Mouse (Mus musculus): ENCODE results near the gene Ppp4r2. TPM values are rescaled to one million over a fixed set of nuclear protein-coding genes. Genes with fewer than 3 reads are reported as not detected.

Gene Ppp4r2
- polyA plus RNA-seq, 2 experiments: 10.6 to 13.6 TPM

DNA sequence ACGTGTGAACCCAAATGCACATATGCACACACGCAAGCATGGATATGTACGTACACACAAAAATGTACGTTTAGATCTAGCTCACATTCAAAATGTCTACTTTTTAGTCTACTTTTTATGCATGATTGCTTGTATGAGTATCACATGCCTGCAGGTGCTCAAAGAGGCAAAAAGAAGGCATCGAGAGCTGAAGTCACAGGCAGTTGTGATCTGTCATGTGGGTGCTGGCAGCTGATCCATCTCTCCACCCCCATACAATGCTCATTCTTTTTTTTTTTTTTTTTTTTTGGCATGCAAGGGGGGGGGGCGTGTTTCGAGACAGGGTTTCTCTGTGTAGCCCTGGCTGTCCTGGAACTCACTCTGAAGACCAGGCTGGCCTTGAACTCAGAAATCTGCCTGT lies 4.9 kb upstream of the Ppp4r2 start:
- Histone ChIP-seq H3K36me3 (replicated peaks; ENCODE audit: control insufficient read depth, insufficient read depth, low read depth) (no peaks in the 10 kb centered on the region), H3K4me3 (ENCODE audit: insufficient read depth in 1 of 2, low read depth in 2 of 2, low read length in 2 of 2) (no peak overlapping the region), H3K27ac (no peak overlapping the region), H3K4me2 (ENCODE audit: low read depth) (no peak overlapping the region), H3K4me1 (replicated peaks; ENCODE audit: control insufficient read depth in 2 of 2, insufficient read depth in 2 of 2, low read length in 1 of 2) (peaks cover 4% of the 10 kb centered on the region in 2 experiments), H3K27me3 (ENCODE audit: control insufficient read depth, insufficient read depth, low read length) (no peaks in the 10 kb centered on the region), H3K9me3 (ENCODE audit: control insufficient read depth, low read length) (no peaks in the 10 kb centered on the region), H3K9ac (replicated peaks) (no peak overlapping the region)
- WGBS (ENCODE audit: insufficient replicate concordance): 72% methylated on average over 7 of the region's 7 CpGs
- no peak for ATAC-seq (ENCODE audit: insufficient read depth)
- DNase-seq (ENCODE audit: low read depth in 3 of 3, low spot score in 3 of 3): no peak
- no peak for TF ChIP-seq EP300 (IDR thresholded peaks at IDR 0.05; ENCODE audit: low read depth)
- no peak for TF ChIP-seq CTCF (IDR thresholded peaks at IDR 0.05; ENCODE audit: low read depth)

GRCm38 (mm10) chr6:100829770-100830169 lies 3.7 kb upstream of the Ppp4r2 start:
- TF ChIP-seq CTCF (IDR thresholded peaks at IDR 0.05; ENCODE audit: low read depth): no peak
- no peaks in the 10 kb centered on the region for H3K36me3 ChIP-seq (replicated peaks; ENCODE audit: control insufficient read depth, insufficient read depth, low read depth)
- H3K4me2 ChIP-seq (ENCODE audit: low read depth): no peak overlapping the region
- H3K9me3 ChIP-seq (ENCODE audit: control insufficient read depth, low read length): no peaks in the 10 kb centered on the region
- DNase-seq (ENCODE audit: low read depth in 3 of 3, low spot score in 3 of 3): no peak
- WGBS (ENCODE audit: insufficient replicate concordance): 79% methylated on average over 5 of the region's 5 CpGs
- no peaks in the 10 kb centered on the region for H3K27me3 ChIP-seq (ENCODE audit: control insufficient read depth, insufficient read depth, low read length)
- H3K27ac ChIP-seq: no peak overlapping the region
- H3K4me1 ChIP-seq (replicated peaks; ENCODE audit: control insufficient read depth in 2 of 2, insufficient read depth in 2 of 2, low read length in 1 of 2): peaks cover 4 to 5% of the 10 kb centered on the region in 2 experiments
- H3K4me3 ChIP-seq (ENCODE audit: insufficient read depth in 1 of 2, low read depth in 2 of 2, low read length in 2 of 2): no peak overlapping the region
- ATAC-seq (ENCODE audit: insufficient read depth): no peak
- no peak overlapping the region for H3K9ac ChIP-seq (replicated peaks)

- Histone ChIP-seq H3K4me1 (replicated peaks; ENCODE audit: control insufficient read depth in 2 of 2, insufficient read depth in 2 of 2, low read length in 1 of 2) (peaks cover 4 to 8% of the 10 kb centered on the region in 2 experiments), H3K27me3 (ENCODE audit: control insufficient read depth, insufficient read depth, low read length) (no peaks in the 10 kb centered on the region), H3K36me3 (replicated peaks; ENCODE audit: control insufficient read depth, insufficient read depth, low read depth) (peaks cover 7% of the 10 kb centered on the region), H3K4me3 (ENCODE audit: insufficient read depth in 1 of 2, low read depth in 2 of 2, low read length in 2 of 2) (no peak overlapping the region), H3K9me3 (ENCODE audit: control insufficient read depth, low read length) (no peaks in the 10 kb centered on the region), H3K4me2 (ENCODE audit: low read depth) (no peak overlapping the region), H3K27ac (no peak overlapping the region), H3K9ac (replicated peaks) (no peak overlapping the region)
- DNase-seq (ENCODE audit: low read depth in 3 of 3, low spot score in 3 of 3): no peak
- no peak for ATAC-seq (ENCODE audit: insufficient read depth)
- 44% methylated on average over 3 of the region's 3 CpGs for WGBS (ENCODE audit: insufficient replicate concordance)
- TF ChIP-seq EP300 (IDR thresholded peaks at IDR 0.05; ENCODE audit: low read depth) (no peak), CTCF (IDR thresholded peaks at IDR 0.05; ENCODE audit: low read depth) (no peak)
These were observed 2.2 kb upstream of the Ppp4r2 start for GRCm38 (mm10) chr6:100831188-100831587.

- Histone ChIP-seq H3K36me3 (replicated peaks; ENCODE audit: control insufficient read depth, insufficient read depth, low read depth) (peaks cover 13% of the 10 kb centered on the region), H3K9ac (replicated peaks) (no peak overlapping the region), H3K4me2 (ENCODE audit: low read depth) (no peak overlapping the region), H3K4me1 (replicated peaks; ENCODE audit: control insufficient read depth in 2 of 2, insufficient read depth in 2 of 2, low read length in 1 of 2) (peaks cover 4 to 8% of the 10 kb centered on the region in 2 experiments), H3K27ac (no peak overlapping the region), H3K9me3 (ENCODE audit: control insufficient read depth, low read length) (no peaks in the 10 kb centered on the region), H3K4me3 (ENCODE audit: insufficient read depth in 1 of 2, low read depth in 2 of 2, low read length in 2 of 2) (no peak overlapping the region), H3K27me3 (ENCODE audit: control insufficient read depth, insufficient read depth, low read length) (no peaks in the 10 kb centered on the region)
- 81% methylated on average over 6 of the region's 6 CpGs for WGBS (ENCODE audit: insufficient replicate concordance)
- ATAC-seq (ENCODE audit: insufficient read depth) (no peak), DNase-seq (ENCODE audit: low read depth in 3 of 3, low spot score in 3 of 3) (no peak)
- TF ChIP-seq EP300 (IDR thresholded peaks at IDR 0.05; ENCODE audit: low read depth) (no peak), CTCF (IDR thresholded peaks at IDR 0.05; ENCODE audit: low read depth) (no peak)
These were observed 1.7 kb upstream of the Ppp4r2 start for GRCm38 (mm10) chr6:100831751-100832150.

DNA sequence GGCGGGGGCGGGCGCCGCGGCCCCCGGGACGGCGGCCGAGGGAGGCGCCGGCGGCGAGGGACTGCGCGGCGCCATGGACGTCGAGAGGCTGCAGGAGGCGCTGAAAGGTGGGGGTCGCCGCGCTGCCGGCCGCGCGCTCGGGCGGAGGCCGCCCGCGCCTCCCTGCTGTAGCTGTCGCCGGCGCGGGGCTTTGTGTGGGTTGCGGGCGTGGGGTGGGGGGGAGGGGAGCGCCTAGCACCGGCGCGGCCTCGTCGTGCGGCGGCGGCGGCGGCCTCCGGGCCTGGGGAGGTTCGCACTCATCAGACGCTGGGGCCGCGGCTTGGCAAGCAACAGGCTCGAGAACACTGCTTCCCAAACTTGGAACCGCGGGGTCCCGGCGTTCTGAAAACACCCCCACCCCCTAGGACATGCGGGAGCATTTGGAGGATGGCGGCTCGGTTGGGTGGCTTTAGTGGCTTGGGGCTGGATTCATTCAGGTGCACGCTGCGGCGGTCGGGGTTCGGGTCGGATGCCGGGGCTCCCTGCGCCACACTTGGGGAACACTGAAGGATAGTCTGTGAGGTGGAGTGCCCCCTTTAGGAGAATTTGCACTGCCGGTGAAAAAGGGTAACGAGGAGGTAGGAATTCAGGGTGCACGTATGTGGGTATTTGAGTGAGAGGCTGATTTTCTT lies 524 bp downstream of the Ppp4r2 start:
- no peaks in the 10 kb centered on the region for H3K27me3 ChIP-seq (ENCODE audit: control insufficient read depth, insufficient read depth, low read length)
- TF ChIP-seq CTCF (IDR thresholded peaks at IDR 0.05; ENCODE audit: low read depth) (peak; percentile 55), EP300 (IDR thresholded peaks at IDR 0.05; ENCODE audit: low read depth) (no peak)
- peak; percentile 82 for ATAC-seq (ENCODE audit: insufficient read depth)
- peaks cover 4 to 8% of the 10 kb centered on the region in 2 experiments for H3K4me1 ChIP-seq (replicated peaks; ENCODE audit: control insufficient read depth in 2 of 2, insufficient read depth in 2 of 2, low read length in 1 of 2)
- DNase-seq (ENCODE audit: low read depth in 3 of 3, low spot score in 3 of 3): peak; percentile 20 to 41 (median 27)
- H3K4me3 ChIP-seq (ENCODE audit: insufficient read depth in 1 of 2, low read depth in 2 of 2, low read length in 2 of 2): peak overlapping the region; percentile 71 to 82
- H3K9ac ChIP-seq (replicated peaks): peak overlapping the region; percentile 69
- peaks cover 34% of the 10 kb centered on the region for H3K36me3 ChIP-seq (replicated peaks; ENCODE audit: control insufficient read depth, insufficient read depth, low read depth)
- WGBS (ENCODE audit: insufficient replicate concordance): under 1% methylated on average over 40 of the region's 72 CpGs
- H3K27ac ChIP-seq: no peak overlapping the region
- H3K4me2 ChIP-seq (ENCODE audit: low read depth): peak overlapping the region; percentile 67
- H3K9me3 ChIP-seq (ENCODE audit: control insufficient read depth, low read length): no peaks in the 10 kb centered on the region

All from liver, embryonic 14.5 days (tissue).